Mouse (Mus musculus): ENCODE data around the gene Mroh8. TPM values are rescaled to one million over a fixed set of nuclear protein-coding genes. Genes with fewer than 3 reads are reported as not detected.

The Mroh8 gene
- total RNA-seq (2021) = under 1 TPM; 0.25 to 0.47 TPM
- long read RNA-seq, partial matches to known transcripts = 1 of 1 reads
- long read RNA-seq, other reads (novel, unspliced or antisense) = 0 of 1 reads

DNA sequence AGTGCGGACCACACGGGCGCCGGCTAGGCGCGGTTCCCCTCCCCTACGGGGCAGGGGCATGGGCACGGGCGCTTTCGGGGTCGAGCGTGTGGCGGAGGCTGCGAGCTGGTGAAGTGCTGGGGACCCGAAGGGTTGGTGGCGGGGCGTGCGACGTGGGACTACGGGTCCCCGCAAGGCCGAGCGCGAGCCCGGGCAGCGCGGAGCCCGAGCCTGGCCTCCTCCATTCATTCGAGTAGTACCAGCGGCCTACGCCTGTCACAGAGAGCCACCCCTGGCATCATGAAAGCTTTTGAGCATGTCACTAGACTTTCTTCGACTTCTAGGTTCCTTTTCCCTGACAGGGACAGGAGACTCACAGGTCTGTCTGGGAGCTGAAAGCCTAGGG is at the start of gene Mroh8:
TSS of gene Mroh8 (minus strand) at position 134 of the 385 bp plus-strand sequence.
- DNase-seq (ENCODE audit: low spot score in 2 of 2) = no peak

GRCm38 (mm10) chr2:157328570-157328969 is 49.2 kb upstream of the Mroh8 start:
- no peak for DNase-seq (ENCODE audit: low spot score in 2 of 2)

DNA sequence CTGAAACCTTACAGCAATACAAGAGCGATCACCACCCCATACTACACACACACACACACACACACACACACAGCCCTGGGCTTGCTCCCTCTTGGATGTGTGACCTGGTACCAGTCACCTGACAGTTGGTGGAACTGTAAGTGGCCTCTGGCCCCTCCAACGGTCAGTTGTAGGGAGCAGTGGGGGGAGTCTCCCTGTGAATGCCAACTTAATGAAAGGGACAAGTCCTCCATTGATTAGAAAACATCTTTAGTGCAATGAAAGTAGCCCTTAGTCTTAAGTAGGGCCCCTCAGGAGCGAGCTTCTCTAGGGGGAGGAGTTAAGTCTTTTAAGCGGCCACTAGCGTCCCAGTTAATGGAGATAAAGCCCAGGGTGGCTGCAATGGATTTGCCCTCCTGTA is 48.8 kb upstream of the Mroh8 start:
- DNase-seq (ENCODE audit: low spot score in 2 of 2) = no peak

DNA sequence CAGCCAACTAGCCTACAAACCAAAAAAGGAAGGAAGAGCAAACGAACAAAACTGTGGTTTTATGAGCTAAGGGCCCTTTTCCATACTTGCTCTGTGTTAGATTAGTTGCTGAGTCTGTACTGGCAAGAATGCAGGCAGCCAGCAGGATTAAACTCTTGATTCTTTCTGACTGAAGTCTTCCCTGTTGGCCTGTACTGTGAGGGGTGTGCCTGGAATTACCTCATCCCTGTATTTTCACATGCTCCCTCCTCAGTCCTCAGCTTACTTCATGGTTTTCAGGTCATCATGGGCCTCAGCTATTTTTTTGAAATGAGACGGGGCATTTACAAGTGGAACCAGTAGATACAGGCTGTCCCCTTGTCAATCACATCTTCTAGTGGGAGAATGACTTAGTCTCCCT is 45.9 kb upstream of the Mroh8 start:
- no peak for DNase-seq (ENCODE audit: low spot score in 2 of 2)

GRCm38 (mm10) chr2:157322029-157322766 is 42.8 kb upstream of the Mroh8 start:
- peak; percentile 31 to 49 for DNase-seq (ENCODE audit: low spot score in 2 of 2)

DNA sequence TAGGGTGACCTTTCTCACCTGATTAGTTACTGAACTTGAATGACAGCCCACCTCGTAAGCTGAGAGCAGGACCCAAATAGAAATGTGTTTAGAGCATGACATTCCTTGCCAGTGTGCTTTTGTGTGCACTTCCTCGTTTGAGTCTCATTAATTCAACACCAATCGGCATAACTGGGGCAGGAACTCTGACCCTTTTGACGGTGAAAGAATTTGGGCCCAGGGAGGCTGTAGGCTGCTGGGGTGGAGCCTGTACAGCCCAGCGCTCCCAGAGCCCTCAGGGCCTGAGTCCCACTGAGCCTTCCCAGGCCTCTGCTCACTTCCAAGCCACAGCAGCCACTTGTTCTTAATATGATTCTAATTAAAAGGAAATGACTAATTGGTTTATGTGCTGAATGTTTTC is 41.5 kb upstream of the Mroh8 start:
- DNase-seq (ENCODE audit: low spot score in 2 of 2) = no peak

- no peak for DNase-seq (ENCODE audit: low spot score in 2 of 2)
Observed at GRCm38 (mm10) chr2:157320135-157320534, 40.8 kb upstream of the Mroh8 start.

DNA sequence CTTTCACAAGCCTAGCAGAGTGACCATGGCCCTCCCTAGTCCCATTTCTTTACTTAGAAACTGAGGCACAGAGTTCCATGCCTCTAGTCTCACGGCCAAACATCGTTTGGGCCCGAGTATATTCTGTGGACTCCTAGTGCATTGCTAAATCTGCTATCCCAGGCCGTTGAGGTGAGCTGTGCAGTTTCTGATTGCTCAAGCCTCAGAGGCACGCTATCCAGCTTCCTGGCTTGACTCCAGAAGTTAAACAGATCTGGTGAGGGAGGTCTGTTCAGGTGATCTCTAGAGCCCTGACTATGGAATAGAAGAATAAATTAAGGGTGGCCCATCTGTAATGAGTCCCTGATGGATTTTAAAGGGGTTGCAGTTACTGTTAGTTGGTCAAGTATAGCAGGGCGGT is 37.9 kb upstream of the Mroh8 start:
- no peak for DNase-seq (ENCODE audit: low spot score in 2 of 2)

DNA sequence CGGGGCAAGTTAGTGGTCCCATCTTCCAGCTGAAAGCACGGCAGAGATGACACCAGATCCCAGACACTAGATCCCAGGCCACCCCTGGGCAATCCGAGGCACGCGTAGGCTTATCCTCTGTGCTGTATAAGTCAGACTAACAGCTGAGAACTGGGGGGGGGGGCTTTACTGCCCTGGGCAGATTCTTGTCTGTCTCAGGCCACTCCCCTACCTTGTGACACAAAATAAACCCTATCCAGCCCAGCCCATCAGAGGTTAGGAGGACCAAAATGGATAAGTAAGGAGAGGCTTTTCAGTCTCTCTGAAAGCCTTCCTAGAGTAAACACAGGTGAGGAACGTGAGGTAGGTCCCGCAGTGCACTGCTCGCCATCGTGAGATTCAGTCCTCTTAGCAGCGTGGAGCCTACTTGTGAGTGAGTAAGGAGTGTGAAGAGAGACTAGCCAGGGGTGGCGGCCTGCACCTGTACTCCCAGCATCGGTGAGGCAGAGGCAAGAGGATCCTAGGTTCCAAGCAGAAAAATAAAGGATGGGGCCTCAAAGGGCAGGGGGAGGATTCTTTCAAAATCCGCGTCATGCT is 37.1 kb upstream of the Mroh8 start:
- DNase-seq (ENCODE audit: low spot score in 2 of 2) = no peak

- DNase-seq (ENCODE audit: low spot score in 2 of 2) = no peak
Observed at GRCm38 (mm10) chr2:157315486-157315885, 36.1 kb upstream of the Mroh8 start.

DNA sequence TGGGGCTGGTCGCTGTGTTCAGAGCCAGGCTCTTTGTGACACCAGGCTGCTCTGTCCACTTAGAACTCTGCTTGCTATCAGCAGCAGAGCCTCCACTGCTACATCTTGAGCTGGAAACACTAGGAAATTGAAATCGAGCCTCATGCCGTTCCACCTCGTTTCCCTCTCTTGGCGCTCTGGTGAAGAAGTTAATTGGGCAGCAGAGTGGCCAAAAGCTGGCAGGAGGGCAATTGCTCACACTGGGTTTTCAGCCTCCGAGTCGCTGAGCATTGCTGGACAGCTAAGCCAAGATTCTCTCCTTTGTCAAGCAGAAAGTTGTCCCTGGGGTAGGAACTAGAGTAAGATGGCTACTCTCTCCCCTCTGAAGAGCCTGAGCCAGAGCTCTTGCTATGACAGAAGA is 35.0 kb upstream of the Mroh8 start:
- peak in 1 of 2 experiments; percentile 41 for DNase-seq (ENCODE audit: low spot score in 2 of 2)

DNA sequence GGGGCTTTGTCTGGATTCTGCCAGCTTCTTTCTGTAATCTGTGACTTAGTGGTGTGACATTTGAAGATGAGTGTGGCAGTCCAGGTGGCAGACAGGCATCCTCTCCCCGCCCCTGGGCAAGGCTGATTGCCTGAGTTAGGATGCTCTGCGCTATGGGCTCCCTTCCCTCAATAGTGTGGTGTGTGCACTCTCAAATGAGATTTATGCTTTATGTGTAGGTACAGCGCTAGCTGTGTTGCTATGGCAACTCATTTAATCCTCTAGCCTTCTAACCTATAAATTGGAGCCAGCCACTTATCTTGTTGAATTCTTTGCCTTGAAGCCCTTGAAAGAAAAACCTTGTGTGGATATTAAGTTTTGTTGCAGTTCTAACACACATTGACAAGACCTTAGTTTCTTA is 34.4 kb upstream of the Mroh8 start:
- no peak for DNase-seq (ENCODE audit: low spot score in 2 of 2)

- no peak for DNase-seq (ENCODE audit: low spot score in 2 of 2)
Observed at GRCm38 (mm10) chr2:157310963-157311637, 31.8 kb upstream of the Mroh8 start.

DNA sequence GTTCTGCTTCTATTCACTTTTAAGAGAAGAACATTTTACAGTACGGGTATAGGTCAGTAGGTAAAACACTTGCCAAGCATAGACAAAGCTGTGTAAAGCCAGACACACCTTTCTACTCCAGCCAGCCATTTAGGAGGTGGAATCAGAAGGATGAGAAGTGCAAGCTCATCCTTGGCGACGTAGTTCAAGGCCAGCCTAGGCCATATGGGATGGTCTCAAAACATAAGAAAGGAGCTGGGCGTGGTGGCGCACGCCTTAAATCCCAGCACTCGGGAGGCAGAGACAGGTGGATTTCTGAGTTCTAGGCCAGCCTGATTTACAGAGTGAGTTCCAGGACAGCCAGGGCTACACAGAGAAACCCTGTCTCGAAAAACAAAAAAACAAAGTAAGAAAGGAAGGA is 30.3 kb upstream of the Mroh8 start:
- DNase-seq (ENCODE audit: low spot score in 2 of 2) = no peak

- DNase-seq (ENCODE audit: low spot score in 2 of 2) = no peak
Observed at GRCm38 (mm10) chr2:157308273-157308917, 29.0 kb upstream of the Mroh8 start.

DNA sequence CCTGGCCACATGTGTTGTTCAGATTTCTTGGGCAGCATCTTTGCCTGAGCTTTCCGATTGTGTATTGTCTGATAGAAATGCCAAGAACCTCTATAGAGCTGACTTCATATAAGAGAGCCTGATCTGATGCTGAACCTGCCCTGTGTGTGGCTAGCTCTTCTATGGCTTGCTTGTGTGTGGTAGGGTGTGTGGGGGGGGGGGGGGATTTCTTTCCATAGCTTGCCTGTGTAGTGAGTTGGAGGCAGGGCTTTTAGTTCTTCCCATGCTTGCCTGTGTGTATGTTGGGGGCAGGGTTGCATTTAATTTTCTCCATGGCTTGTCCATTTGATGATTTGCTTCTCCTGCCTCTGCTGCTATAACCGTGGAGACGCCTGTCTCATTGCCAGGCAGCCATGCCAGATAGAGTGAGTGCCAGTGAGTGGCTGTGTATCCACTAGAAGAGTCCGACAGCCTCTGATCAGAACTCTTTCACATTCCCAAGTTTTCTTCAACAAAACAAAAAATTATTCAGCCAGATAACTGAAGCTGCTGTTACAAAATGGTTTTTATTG is 28.4 kb upstream of the Mroh8 start:
- DNase-seq (ENCODE audit: low spot score in 2 of 2) = peak; percentile 52 to 60

DNA sequence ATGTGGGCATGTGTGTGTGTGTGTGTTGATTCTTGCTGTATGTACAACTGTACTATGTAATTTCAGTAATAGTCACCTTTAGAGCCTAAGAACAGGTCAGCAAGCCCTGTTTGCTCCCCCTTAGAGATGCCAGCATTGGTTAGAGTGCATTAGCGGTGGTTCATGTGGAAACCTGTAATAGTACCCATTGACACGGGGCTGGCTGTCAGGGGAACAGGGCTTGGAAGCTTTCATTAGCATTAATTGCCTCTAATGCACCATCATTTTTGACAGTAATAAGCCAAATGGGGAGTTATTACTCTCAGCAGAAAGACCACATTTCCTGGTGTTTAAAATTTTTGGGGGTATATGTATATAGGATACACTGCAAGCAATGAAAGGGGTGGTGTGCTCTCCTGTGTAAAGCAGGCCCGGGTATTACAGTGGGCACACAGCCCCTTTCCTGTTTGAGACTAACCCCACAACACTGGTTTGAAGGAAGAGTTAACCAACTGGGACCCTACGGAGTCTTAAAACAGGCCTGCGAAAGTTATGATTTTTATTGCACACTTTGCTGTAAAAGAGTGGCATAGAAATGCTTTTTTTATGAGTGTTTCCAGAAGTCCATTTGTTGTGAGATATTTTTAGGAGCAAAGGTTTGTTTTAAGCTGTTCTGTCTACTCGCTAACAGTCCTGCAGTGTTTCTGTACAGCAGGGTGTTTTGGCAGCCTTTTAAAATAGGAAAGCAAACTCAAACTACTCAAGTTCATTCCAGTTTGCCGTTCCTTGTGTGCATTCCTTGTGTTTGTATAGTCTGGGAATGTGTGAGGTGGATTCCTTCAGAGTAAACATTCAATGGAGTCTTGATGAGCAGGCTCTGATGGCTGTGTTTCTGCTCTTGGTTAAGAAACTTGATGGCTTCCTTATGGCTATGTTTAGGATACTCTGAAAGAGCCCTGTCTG is 27.0 kb upstream of the Mroh8 start:
- no peak for DNase-seq (ENCODE audit: low spot score in 2 of 2)

DNA sequence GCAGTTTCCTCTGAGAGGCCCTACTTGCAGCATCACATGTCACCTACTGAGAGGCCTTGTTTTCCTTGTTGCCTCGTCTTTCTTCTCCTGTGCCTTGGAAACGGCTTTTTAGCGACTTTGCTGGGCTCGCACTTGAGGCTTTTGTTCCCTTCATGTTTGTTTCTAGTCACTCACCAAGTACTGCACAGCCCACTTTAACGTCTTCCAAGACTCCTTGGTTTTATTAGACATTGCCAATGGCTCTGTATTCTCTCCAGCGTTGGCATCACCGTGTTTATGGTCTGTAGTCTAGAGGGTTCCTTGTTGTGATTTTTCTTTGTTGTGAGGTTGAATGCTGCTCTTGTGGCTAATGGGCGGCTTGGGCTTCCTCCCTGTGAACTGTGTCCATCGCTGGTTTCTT is 23.7 kb upstream of the Mroh8 start:
- no peak for DNase-seq (ENCODE audit: low spot score in 2 of 2)

DNA sequence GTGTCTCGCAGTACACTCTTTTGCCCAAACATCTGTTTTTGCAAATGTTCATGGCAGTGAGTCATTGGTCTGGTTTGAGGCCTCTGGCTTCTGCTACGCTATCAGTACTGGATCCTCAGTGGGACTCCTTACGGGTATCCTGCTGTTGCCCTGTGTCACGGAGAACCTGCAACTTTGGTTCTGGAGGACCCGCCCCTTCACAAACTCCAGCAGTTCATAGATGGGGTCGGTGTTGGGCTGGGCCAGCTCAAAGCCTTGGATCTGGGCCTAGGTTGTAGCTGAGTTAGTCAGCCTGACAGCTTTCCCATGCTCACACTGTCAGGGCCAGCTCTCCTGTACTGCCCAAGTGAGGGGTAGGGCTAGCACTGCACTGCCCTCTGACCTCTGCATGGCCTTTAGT is 20.7 kb upstream of the Mroh8 start:
- DNase-seq (ENCODE audit: low spot score in 2 of 2) = no peak

- DNase-seq (ENCODE audit: low spot score in 2 of 2) = no peak
Observed at GRCm38 (mm10) chr2:157296105-157296689, 16.8 kb upstream of the Mroh8 start.

All from layer of hippocampus, postnatal 10 days (tissue).